Mouse (Mus musculus) neural tube, embryonic 14.5 days (tissue): ENCODE measurements around the gene Gpsm3. TPM values are rescaled to one million over a fixed set of nuclear protein-coding genes. Genes with fewer than 3 reads are reported as not detected.

ENCODE experiments used
- ATAC-seq: fragments of 200-750 bp; cut with Nextera tagmentation; 2 replicates; pipeline ENCODE4 v1.8.0; 2017; ENCODE audit warnings: low read depth, mild to moderate bottlenecking, moderate TSS enrichment, moderate library complexity
- H3K27ac ChIP-seq: fragments of 300-500 bp; sonication (generic); 2 replicates; pipeline ENCODE4 v1.5.1; 2014; ENCODE audit warnings: low read depth, mild to moderate bottlenecking, control low read depth, low read length, moderate library complexity, mixed read lengths
- H3K27me3 ChIP-seq: fragments of 300-500 bp; sonication (generic); 2 replicates; pipeline ENCODE4 v1.6.1; 2014; ENCODE audit warnings: low read length; ENCODE audit not compliant: control insufficient read depth, insufficient read depth
- H3K36me3 ChIP-seq: fragments of 300-500 bp; sonication (generic); 2 replicates; pipeline ENCODE4 v1.6.1; 2014; ENCODE audit warnings: low read length, mixed read lengths; ENCODE audit not compliant: control insufficient read depth, insufficient read depth
- H3K4me1 ChIP-seq: fragments of 300-500 bp; sonication (generic); 2 replicates; pipeline ENCODE4 v1.6.1; 2014; ENCODE audit warnings: low read length; ENCODE audit not compliant: control insufficient read depth, insufficient read depth
- H3K4me2 ChIP-seq: fragments of 300-500 bp; sonication (generic); 2 replicates; pipeline ENCODE4 v1.6.1; 2014; ENCODE audit warnings: mild to moderate bottlenecking, low read depth, low read length, control low read depth
- H3K4me3 ChIP-seq: fragments of 300-500 bp; sonication (generic); 2 replicates; pipeline ENCODE4 v1.5.1; 2014; ENCODE audit warnings: low read depth, low read length, control low read depth, mixed read lengths
- H3K9ac ChIP-seq: fragments of 300-500 bp; sonication (generic); replicated peaks from 2 replicates; pipeline ENCODE4 v1.6.1; 2014; ENCODE audit warnings: low read depth, mild to moderate bottlenecking, control low read depth, low read length, mixed read lengths
- H3K9me3 ChIP-seq: fragments of 300-500 bp; sonication (generic); 2 replicates; pipeline ENCODE4 v1.6.1; 2016; ENCODE audit warnings: low read length; ENCODE audit not compliant: control insufficient read depth
- WGBS: fragments of 180-500 bp; shearing (Covaris S2); extraction: QIAGEN DNeasy Blood & Tissue Kit; methylation state at CpG from one replicate; pipeline ENCODE4 v1.1.7; 2014; 5-methylcytosine and 5-hydroxymethylcytosine counted together
- polyA plus RNA-seq: library from polyadenylated mRNA; unstranded; fragments of >200 nt; fragmentation: Nextera tagmentation; extraction: Ambion mirVana; gene quantifications from 2 replicates; pipeline ENCODE4 v1.2.1, GENCODE M21; 2014

Gpsm3 gene
- polyA plus RNA-seq, 1 experiment from 2014 or later: 1.4 TPM

- Histone ChIP-seq H3K4me3 (no peak overlapping the region), H3K4me2 (no peak overlapping the region), H3K27me3 (no peaks in the 10 kb centered on the region), H3K9ac (no peak overlapping the region), H3K9me3 (no peaks in the 10 kb centered on the region), H3K4me1 (no peaks in the 10 kb centered on the region), H3K27ac (no peak overlapping the region), H3K36me3 (no peaks in the 10 kb centered on the region)
- no peak for ATAC-seq
- 65% methylated on average over 4 of the region's 4 CpGs for WGBS
Measured at GRCm38 (mm10) chr17:34569919-34570318, 19.7 kb upstream of the Gpsm3 start.

GRCm38 (mm10) chr17:34571875-34572274 lies 17.7 kb upstream of the Gpsm3 start:
- Histone ChIP-seq H3K36me3 (no peaks in the 10 kb centered on the region), H3K4me2 (no peak overlapping the region), H3K27me3 (no peaks in the 10 kb centered on the region), H3K27ac (no peak overlapping the region), H3K9me3 (no peaks in the 10 kb centered on the region), H3K4me3 (no peak overlapping the region), H3K4me1 (no peaks in the 10 kb centered on the region), H3K9ac (no peak overlapping the region)
- no peak for ATAC-seq
- 15% methylated on average over 5 of the region's 5 CpGs for WGBS

- H3K27me3 ChIP-seq: no peaks in the 10 kb centered on the region
- ATAC-seq: no peak
- no peaks in the 10 kb centered on the region for H3K36me3 ChIP-seq
- H3K4me1 ChIP-seq: no peaks in the 10 kb centered on the region
- H3K27ac ChIP-seq: no peak overlapping the region
- H3K4me2 ChIP-seq: no peak overlapping the region
- H3K9me3 ChIP-seq: no peaks in the 10 kb centered on the region
- no peak overlapping the region for H3K4me3 ChIP-seq
- no peak overlapping the region for H3K9ac ChIP-seq
- WGBS: 13% methylated on average over 15 of the region's 15 CpGs
Measured at GRCm38 (mm10) chr17:34572361-34572760, 17.2 kb upstream of the Gpsm3 start.

- no peaks in the 10 kb centered on the region for H3K27me3 ChIP-seq
- ATAC-seq: no peak
- 78% methylated on average over 5 of the region's 5 CpGs for WGBS
- no peaks in the 10 kb centered on the region for H3K9me3 ChIP-seq
- H3K4me2 ChIP-seq: no peak overlapping the region
- H3K4me3 ChIP-seq: no peak overlapping the region
- no peak overlapping the region for H3K9ac ChIP-seq
- H3K36me3 ChIP-seq: no peaks in the 10 kb centered on the region
- no peak overlapping the region for H3K27ac ChIP-seq
- no peaks in the 10 kb centered on the region for H3K4me1 ChIP-seq
Measured at GRCm38 (mm10) chr17:34576577-34576976, 13.0 kb upstream of the Gpsm3 start.

- Histone ChIP-seq H3K27ac (no peak overlapping the region), H3K4me1 (no peaks in the 10 kb centered on the region), H3K27me3 (no peaks in the 10 kb centered on the region), H3K9ac (no peak overlapping the region), H3K9me3 (no peaks in the 10 kb centered on the region), H3K4me3 (no peak overlapping the region), H3K36me3 (no peaks in the 10 kb centered on the region), H3K4me2 (no peak overlapping the region)
- 93% methylated on average over 3 of the region's 3 CpGs for WGBS
- no peak for ATAC-seq
Measured at GRCm38 (mm10) chr17:34578070-34578469, 11.5 kb upstream of the Gpsm3 start.

- Histone ChIP-seq H3K36me3 (no peaks in the 10 kb centered on the region), H3K9ac (no peak overlapping the region), H3K27ac (no peak overlapping the region), H3K9me3 (no peaks in the 10 kb centered on the region), H3K27me3 (no peaks in the 10 kb centered on the region), H3K4me1 (peaks cover 10% of the 10 kb centered on the region; the same call in 1 of the 2 replicates), H3K4me2 (no peak overlapping the region), H3K4me3 (no peak overlapping the region)
- WGBS: 90% methylated on average over 12 of the region's 12 CpGs
- ATAC-seq: no peak
Measured at GRCm38 (mm10) chr17:34582528-34582927, 7.1 kb upstream of the Gpsm3 start.

- no peak for ATAC-seq
- no peaks in the 10 kb centered on the region for H3K9me3 ChIP-seq
- no peaks in the 10 kb centered on the region for H3K27me3 ChIP-seq
- H3K4me1 ChIP-seq: peaks cover 10% of the 10 kb centered on the region; the same call in 1 of the 2 replicates
- no peak overlapping the region for H3K27ac ChIP-seq
- no peak overlapping the region for H3K9ac ChIP-seq
- no peaks in the 10 kb centered on the region for H3K36me3 ChIP-seq
- 75% methylated on average over 7 of the region's 7 CpGs for WGBS
- no peak overlapping the region for H3K4me2 ChIP-seq
- H3K4me3 ChIP-seq: no peak overlapping the region
Measured at GRCm38 (mm10) chr17:34583397-34583796, 6.2 kb upstream of the Gpsm3 start.

GRCm38 (mm10) chr17:34583819-34584218 lies 5.8 kb upstream of the Gpsm3 start:
- no peak for ATAC-seq
- H3K4me1 ChIP-seq: peaks cover 13% of the 10 kb centered on the region
- H3K36me3 ChIP-seq: no peaks in the 10 kb centered on the region
- H3K9me3 ChIP-seq: no peaks in the 10 kb centered on the region
- no peak overlapping the region for H3K9ac ChIP-seq
- WGBS: 88% methylated on average over 8 of the region's 8 CpGs
- H3K4me2 ChIP-seq: no peak overlapping the region
- H3K4me3 ChIP-seq: no peak overlapping the region
- H3K27me3 ChIP-seq: no peaks in the 10 kb centered on the region
- no peak overlapping the region for H3K27ac ChIP-seq

GRCm38 (mm10) chr17:34585121-34585520 lies 4.5 kb upstream of the Gpsm3 start:
- no peak overlapping the region for H3K4me3 ChIP-seq
- no peak for ATAC-seq
- no peaks in the 10 kb centered on the region for H3K9me3 ChIP-seq
- H3K9ac ChIP-seq: no peak overlapping the region
- H3K27ac ChIP-seq: no peak overlapping the region; the same call in 1 of the 2 replicates
- no peaks in the 10 kb centered on the region for H3K36me3 ChIP-seq
- no peak overlapping the region for H3K4me2 ChIP-seq
- H3K27me3 ChIP-seq: no peaks in the 10 kb centered on the region
- H3K4me1 ChIP-seq: peaks cover 17% of the 10 kb centered on the region
- WGBS: 85% methylated on average over 8 of the region's 8 CpGs
